Mouse (Mus musculus) heart, adult 8-10 months (tissue): ENCODE measurements around the gene Hist1h2aa. TPM values are rescaled to one million over a fixed set of nuclear protein-coding genes. Genes with fewer than 3 reads are reported as not detected.

Experiments
- DNase-seq: peaks from one replicate; pipeline ENCODE4 v3.0.0; 2022; ENCODE audit warnings: low spot score
- microRNA-seq: library from miRNA; unstranded; fragments of <30 nt; microRNA quantifications from one replicate; pipeline ENCODE4 v1.2.0, GENCODE M21; 2022
- total RNA-seq, 4 experiments: library from RNA; stranded (reverse); gene quantifications; 2 replicates each; pipeline ENCODE4 v1.2.4; 2022

The Hist1h2aa gene
- total RNA-seq, 4 experiments from 2014 or later = not detected

GRCm38 (mm10) chr13:23942861-23943260 lies 8.6 kb downstream of the Hist1h2aa start:
- DNase-seq = no peak

DNA sequence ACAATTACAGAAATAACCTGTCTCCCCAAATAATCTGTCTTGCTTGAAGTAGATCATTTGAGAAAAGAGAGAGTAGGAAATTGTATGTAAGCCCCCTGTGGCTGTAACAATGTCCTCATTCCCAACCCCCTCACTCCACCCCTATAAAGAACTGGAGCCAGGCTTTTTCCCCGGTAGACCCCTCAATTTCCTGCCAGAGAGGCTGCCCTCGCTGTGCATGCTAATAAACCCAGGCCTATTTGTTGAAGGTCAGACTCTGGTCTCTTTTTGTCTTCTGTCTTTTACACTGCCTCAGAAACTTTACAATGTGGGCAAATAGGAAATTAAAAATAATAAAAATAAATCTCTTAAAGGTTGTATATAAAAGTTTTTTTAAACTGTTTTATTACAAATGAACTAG lies 12.0 kb downstream of the Hist1h2aa start:
- DNase-seq = no peak

GRCm38 (mm10) chr13:23949484-23950246 lies 15.4 kb downstream of the Hist1h2aa start:
- no peak for DNase-seq

GRCm38 (mm10) chr13:23950928-23951327 lies 16.7 kb downstream of the Hist1h2aa start:
- no peak for DNase-seq

DNA sequence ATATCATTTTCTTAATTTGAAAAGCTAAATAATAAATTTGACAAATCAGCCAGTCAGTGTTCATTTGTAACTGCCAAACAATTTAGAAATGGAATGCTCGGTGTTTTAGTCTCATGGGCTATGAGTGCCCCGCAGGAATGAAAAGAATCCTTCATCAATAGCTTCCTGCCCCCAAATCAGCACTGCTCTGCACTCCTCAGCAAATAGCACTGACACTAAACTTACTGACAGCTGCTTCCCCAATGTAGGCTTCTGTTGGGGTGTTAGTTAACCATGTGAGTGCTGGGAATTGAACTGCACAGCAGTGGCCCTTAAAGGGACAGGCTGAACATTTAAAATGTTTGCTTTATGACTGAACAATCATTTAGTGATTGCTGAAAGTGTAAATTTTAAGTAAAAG lies 25.5 kb downstream of the Hist1h2aa start:
- no peak for DNase-seq

- no peak for DNase-seq
These were observed 30.6 kb downstream of the Hist1h2aa start for GRCm38 (mm10) chr13:23964909-23965308.

GRCm38 (mm10) chr13:23971870-23972269 lies 37.6 kb downstream of the Hist1h2aa start:
- DNase-seq = no peak

DNA sequence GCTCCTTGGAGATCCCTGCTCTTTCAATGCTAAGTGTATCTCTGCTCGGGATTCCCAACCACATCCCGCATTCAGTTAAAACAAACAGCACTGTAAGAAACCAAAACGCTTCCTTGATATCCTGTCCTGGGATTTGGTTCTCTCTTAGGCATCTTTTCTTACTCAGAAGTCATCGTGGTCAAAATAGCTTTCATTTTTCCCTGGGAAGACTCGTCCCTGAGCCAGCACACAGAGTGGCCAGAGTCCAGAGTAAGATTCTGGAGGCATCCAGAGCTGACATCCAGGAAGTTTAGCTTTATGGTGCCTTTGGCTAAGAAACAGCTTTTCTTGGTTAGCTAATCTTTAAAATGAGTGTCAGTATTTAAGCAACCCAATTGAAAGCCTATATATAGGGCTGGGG lies 38.0 kb downstream of the Hist1h2aa start:
- no peak for DNase-seq

Small RNAs within 50 kb of the gene (microRNA-seq; reads per million reads assigned to microRNA genes)
- not detected for gene Gm44344

Other genes starting within 250 kb of the Hist1h2aa start
- under 1 TPM in 1 of 4 experiments, not detected in 3; 0.30 TPM for gene Hist1h1t, start 238.6 kb upstream of the Hist1h2aa start, total RNA-seq
- gene Hist1h4c, start 236.0 kb upstream of the Hist1h2aa start, total RNA-seq = 10 to 100 TPM; 37.9 to 55.9 (median 45.3) TPM
- gene Hfe, start 223.6 kb upstream of the Hist1h2aa start, total RNA-seq = 10 to 100 TPM; 58.1 to 66.0 (median 61.5) TPM
- gene Hist1h1c, start 195.7 kb upstream of the Hist1h2aa start, total RNA-seq = 100 to 1,000 TPM; 145 to 209 (median 187) TPM
- gene Hist1h3c, start 188.9 kb upstream of the Hist1h2aa start, total RNA-seq = 1 to 10 TPM in 2 of 4 experiments, under 1 TPM in 1, not detected in 1; 0.82 to 5.6 (median 2.3) TPM
- 1 to 10 TPM; 2.6 to 6.9 (median 4.0) TPM for gene Hist1h2bb, start 187.7 kb upstream of the Hist1h2aa start, total RNA-seq
- 1 to 10 TPM in 3 of 4 experiments, not detected in 1; 2.4 to 8.4 (median 4.0) TPM for gene Hist1h2ab, start 183.3 kb upstream of the Hist1h2aa start, total RNA-seq
- 10 to 100 TPM in 1 of 4 experiments, 1 to 10 TPM in 3; 2.4 to 16.9 (median 4.5) TPM for gene Hist1h3b, start 182.2 kb upstream of the Hist1h2aa start, total RNA-seq
- 1 to 10 TPM; 5.4 to 9.6 (median 6.8) TPM for gene Hist1h4b, start 177.4 kb upstream of the Hist1h2aa start, total RNA-seq
- gene Hist1h4a, start 173.2 kb upstream of the Hist1h2aa start, total RNA-seq = 10 to 100 TPM in 1 of 4 experiments, 1 to 10 TPM in 3; 4.1 to 10.2 (median 5.4) TPM
- gene Hist1h3a, start 172.1 kb upstream of the Hist1h2aa start, total RNA-seq = 1 to 10 TPM; 1.8 to 10.0 (median 6.6) TPM
- gene Hist1h1a, start 170.8 kb upstream of the Hist1h2aa start, total RNA-seq = 1 to 10 TPM; 3.3 to 5.0 (median 4.0) TPM
- gene Trim38, start 164.5 kb upstream of the Hist1h2aa start, total RNA-seq = not detected
- gene Slc17a2, start 127.5 kb upstream of the Hist1h2aa start, total RNA-seq = not detected
- gene Slc17a3, start 95.0 kb upstream of the Hist1h2aa start, total RNA-seq = not detected
- not detected for gene Slc17a1, start 66.7 kb upstream of the Hist1h2aa start, total RNA-seq
- gene Slc17a4, start 19.5 kb upstream of the Hist1h2aa start, total RNA-seq = not detected
- not detected for gene Hist1h2ba, start 306 bp upstream of the Hist1h2aa start, total RNA-seq
- gene Scgn, start 56.8 kb downstream of the Hist1h2aa start, total RNA-seq = not detected